Mouse (Mus musculus) lung, postnatal 14 days (tissue): ENCODE measurements around the gene Eya3.
A peak's percentile ranks its signal among the peaks of the same experiment; 100 is the strongest.
"Not testable (repeated sequence)": the region's sequence is repeated elsewhere in the genome, so short reads cannot be mapped to it uniquely, and the experiment has no call there.

Experiments
- DNase-seq: peaks from one replicate; pipeline ENCODE4 v3.0.0; 2021

Eya3 gene

GRCm38 (mm10) chr4:132638461-132639190 is at the start of gene Eya3:
TSS of gene Eya3 (plus strand) at chr4:132638987.
- peak; percentile 95 for DNase-seq

- DNase-seq: no peak
Observed at GRCm38 (mm10) chr4:132590642-132591041, 48.1 kb upstream of the Eya3 start.

GRCm38 (mm10) chr4:132592958-132593357 is 45.8 kb upstream of the Eya3 start:
- peak; percentile 48 for DNase-seq

- no peak for DNase-seq
Observed at GRCm38 (mm10) chr4:132594191-132594590, 44.6 kb upstream of the Eya3 start.

GRCm38 (mm10) chr4:132598861-132599260 is 39.9 kb upstream of the Eya3 start:
- DNase-seq: no peak

- no peak for DNase-seq
Observed at GRCm38 (mm10) chr4:132599764-132600163, 39.0 kb upstream of the Eya3 start.

- no peak for DNase-seq
Observed at GRCm38 (mm10) chr4:132600465-132600864, 38.3 kb upstream of the Eya3 start.

GRCm38 (mm10) chr4:132601242-132601641 is 37.5 kb upstream of the Eya3 start:
- DNase-seq: not testable (repeated sequence)

GRCm38 (mm10) chr4:132603468-132603867 is 35.3 kb upstream of the Eya3 start:
- no peak for DNase-seq

- DNase-seq: peak; percentile 57
Observed at GRCm38 (mm10) chr4:132605816-132606215, 33.0 kb upstream of the Eya3 start.

GRCm38 (mm10) chr4:132608147-132608546 is 30.6 kb upstream of the Eya3 start:
- no peak for DNase-seq

GRCm38 (mm10) chr4:132610301-132610984 is 28.3 kb upstream of the Eya3 start:
- DNase-seq: no peak

GRCm38 (mm10) chr4:132611320-132611719 is 27.5 kb upstream of the Eya3 start:
- DNase-seq: no peak

GRCm38 (mm10) chr4:132617873-132618272 is 20.9 kb upstream of the Eya3 start:
- no peak for DNase-seq

GRCm38 (mm10) chr4:132618850-132619375 is 19.9 kb upstream of the Eya3 start:
- peak; percentile 28 for DNase-seq

- no peak for DNase-seq
Observed at GRCm38 (mm10) chr4:132620134-132620533, 18.7 kb upstream of the Eya3 start.

GRCm38 (mm10) chr4:132621287-132622068 is 17.3 kb upstream of the Eya3 start:
- no peak for DNase-seq

GRCm38 (mm10) chr4:132624034-132624657 is 14.6 kb upstream of the Eya3 start:
- no peak for DNase-seq

- DNase-seq: peak; percentile 71
Observed at GRCm38 (mm10) chr4:132628830-132629229, 10.0 kb upstream of the Eya3 start.

- no peak for DNase-seq
Observed at GRCm38 (mm10) chr4:132635971-132636370, 2.8 kb upstream of the Eya3 start.

GRCm38 (mm10) chr4:132636554-132636953 is 2.2 kb upstream of the Eya3 start:
- DNase-seq: peak; percentile 53

- DNase-seq: no peak
Observed at GRCm38 (mm10) chr4:132639191-132639713, 465 bp downstream of the Eya3 start.

GRCm38 (mm10) chr4:132647439-132647838 is 8.7 kb downstream of the Eya3 start:
- no peak for DNase-seq
